Mouse (Mus musculus): ENCODE results near the gene C9orf72. TPM values are rescaled to one million over a fixed set of nuclear protein-coding genes. Genes with fewer than 3 reads are reported as not detected.

C9orf72 gene
- polyA plus RNA-seq, 1 experiment, result 10.2 TPM

- H3K36me3 ChIP-seq (ENCODE audit: control insufficient read depth, insufficient read depth, low read length), result no peaks in the 10 kb centered on the region
- H3K27ac ChIP-seq (ENCODE audit: control insufficient read depth, insufficient read depth, low read depth, low read length), result no peak within 1 kb of the TSS
- 0 out of 2 replicates have a peak, but pooled peaks cover 2% of the 10 kb centered on the region for H3K27me3 ChIP-seq (ENCODE audit: control insufficient read depth, insufficient read depth, low read length)
- no peak for TF ChIP-seq POLR2A (IDR thresholded peaks at IDR 0.05; ENCODE audit: control insufficient read depth, low read depth, low read length)
- H3K4me3 ChIP-seq (ENCODE audit: control insufficient read depth, low read depth, low read length), result no peak within 1 kb of the TSS
- peaks cover 11% of the 10 kb centered on the region for H3K4me1 ChIP-seq (ENCODE audit: control insufficient read depth, insufficient read depth, low read length)
Measured at GRCm38 (mm10) chr4:35151756-35152155, 74.2 kb downstream of the C9orf72 start, which contains the start of gene Ifnk. Gene Ifnk, plus strand, starts transcription at chr4:35152056.

DNA sequence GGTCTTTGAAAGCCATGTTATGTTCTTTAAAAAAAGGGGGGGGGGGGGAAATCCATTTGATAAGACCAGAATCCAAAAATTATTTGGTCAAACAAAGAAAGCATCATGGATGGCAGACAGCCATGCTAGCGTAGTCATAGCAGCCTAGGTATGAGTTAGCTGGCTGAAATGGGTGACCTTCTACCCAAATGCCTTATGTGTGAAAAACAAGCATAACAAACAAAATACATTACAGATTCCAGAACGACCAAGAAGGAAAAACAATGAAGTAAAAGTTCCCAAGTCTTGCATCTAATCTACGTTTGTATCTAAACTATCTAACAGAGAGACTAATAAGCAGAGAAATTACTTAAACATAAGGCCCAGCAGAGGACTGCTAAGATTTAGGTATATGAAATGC is 75.3 kb downstream of the C9orf72 start:
- no peak overlapping the region for H3K4me3 ChIP-seq (ENCODE audit: control insufficient read depth, low read depth, low read length)
- no peak for TF ChIP-seq POLR2A (IDR thresholded peaks at IDR 0.05; ENCODE audit: control insufficient read depth, low read depth, low read length)
- TF ChIP-seq CTCF (IDR thresholded peaks at IDR 0.05; ENCODE audit: control insufficient read depth, insufficient read depth, insufficient replicate concordance, low read depth, low read length), result no peak
- H3K4me1 ChIP-seq (ENCODE audit: control insufficient read depth, insufficient read depth, low read length), result peaks cover 3% of the 10 kb centered on the region; the same call in 1 of the 2 replicates
- H3K36me3 ChIP-seq (ENCODE audit: control insufficient read depth, insufficient read depth, low read length), result no peaks in the 10 kb centered on the region
- H3K27ac ChIP-seq (ENCODE audit: control insufficient read depth, insufficient read depth, low read depth, low read length), result no peak overlapping the region
- H3K27me3 ChIP-seq (ENCODE audit: control insufficient read depth, insufficient read depth, low read length), result no peaks in the 10 kb centered on the region

DNA sequence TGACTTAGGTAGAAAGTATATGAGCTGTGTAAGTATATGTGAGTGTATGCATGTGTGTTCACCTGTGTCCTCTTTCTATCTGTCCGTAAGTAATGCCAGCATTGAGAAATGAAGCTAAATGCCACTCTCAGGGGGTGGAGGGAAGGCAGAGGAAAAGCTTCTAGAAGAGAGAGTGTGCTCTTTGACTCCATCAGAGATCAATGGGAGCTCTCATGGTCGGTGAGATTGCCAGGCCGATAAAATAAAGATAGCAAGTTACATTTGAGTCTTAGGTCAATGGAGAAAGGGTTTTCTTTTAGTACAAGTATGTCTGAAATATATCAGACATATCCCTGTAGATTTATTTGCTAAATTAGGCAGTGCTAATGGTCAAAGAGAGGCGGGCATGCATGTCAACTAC is 77.6 kb downstream of the C9orf72 start:
- Histone ChIP-seq H3K4me3 (ENCODE audit: control insufficient read depth, low read depth, low read length) (no peak overlapping the region), H3K4me1 (ENCODE audit: control insufficient read depth, insufficient read depth, low read length) (no peaks in the 10 kb centered on the region), H3K27ac (ENCODE audit: control insufficient read depth, insufficient read depth, low read depth, low read length) (no peak overlapping the region), H3K36me3 (ENCODE audit: control insufficient read depth, insufficient read depth, low read length) (no peaks in the 10 kb centered on the region), H3K27me3 (ENCODE audit: control insufficient read depth, insufficient read depth, low read length) (no peaks in the 10 kb centered on the region)
- TF ChIP-seq CTCF (IDR thresholded peaks at IDR 0.05; ENCODE audit: control insufficient read depth, insufficient read depth, insufficient replicate concordance, low read depth, low read length) (no peak), POLR2A (IDR thresholded peaks at IDR 0.05; ENCODE audit: control insufficient read depth, low read depth, low read length) (no peak)

- Histone ChIP-seq H3K27ac (ENCODE audit: control insufficient read depth, insufficient read depth, low read depth, low read length) (no peak overlapping the region), H3K27me3 (ENCODE audit: control insufficient read depth, insufficient read depth, low read length) (no peaks in the 10 kb centered on the region), H3K4me1 (ENCODE audit: control insufficient read depth, insufficient read depth, low read length) (no peaks in the 10 kb centered on the region), H3K36me3 (ENCODE audit: control insufficient read depth, insufficient read depth, low read length) (no peaks in the 10 kb centered on the region), H3K4me3 (ENCODE audit: control insufficient read depth, low read depth, low read length) (no peak overlapping the region)
- no peak for TF ChIP-seq CTCF (IDR thresholded peaks at IDR 0.05; ENCODE audit: control insufficient read depth, insufficient read depth, insufficient replicate concordance, low read depth, low read length)
- no peak for TF ChIP-seq POLR2A (IDR thresholded peaks at IDR 0.05; ENCODE audit: control insufficient read depth, low read depth, low read length)
Measured at GRCm38 (mm10) chr4:35146597-35146996, 79.4 kb downstream of the C9orf72 start.

DNA sequence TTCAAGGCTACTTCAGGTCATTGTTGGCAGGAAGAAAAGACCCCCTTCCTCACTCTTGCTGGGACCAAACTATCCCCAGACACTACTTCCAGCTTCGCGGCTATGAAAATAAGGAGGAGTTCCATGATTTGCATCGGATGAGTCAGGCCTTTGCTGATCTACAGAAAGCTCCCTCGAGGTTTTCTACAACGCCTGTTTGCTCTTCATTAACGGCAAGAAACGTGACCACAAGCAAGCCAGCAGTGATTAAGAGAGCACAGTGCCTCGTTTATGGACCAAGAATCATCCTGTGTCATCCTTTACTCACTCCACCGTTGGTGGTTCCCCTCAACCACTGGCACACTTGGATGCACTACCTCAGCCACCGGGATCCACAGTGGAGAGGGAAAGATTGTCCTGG is 80.2 kb downstream of the C9orf72 start:
- TF ChIP-seq POLR2A (IDR thresholded peaks at IDR 0.05; ENCODE audit: control insufficient read depth, low read depth, low read length) (no peak), CTCF (IDR thresholded peaks at IDR 0.05; ENCODE audit: control insufficient read depth, insufficient read depth, insufficient replicate concordance, low read depth, low read length) (no peak)
- H3K4me3 ChIP-seq (ENCODE audit: control insufficient read depth, low read depth, low read length), result no peak overlapping the region
- no peaks in the 10 kb centered on the region for H3K27me3 ChIP-seq (ENCODE audit: control insufficient read depth, insufficient read depth, low read length)
- H3K36me3 ChIP-seq (ENCODE audit: control insufficient read depth, insufficient read depth, low read length), result no peaks in the 10 kb centered on the region
- no peak overlapping the region for H3K27ac ChIP-seq (ENCODE audit: control insufficient read depth, insufficient read depth, low read depth, low read length)
- no peaks in the 10 kb centered on the region for H3K4me1 ChIP-seq (ENCODE audit: control insufficient read depth, insufficient read depth, low read length)

DNA sequence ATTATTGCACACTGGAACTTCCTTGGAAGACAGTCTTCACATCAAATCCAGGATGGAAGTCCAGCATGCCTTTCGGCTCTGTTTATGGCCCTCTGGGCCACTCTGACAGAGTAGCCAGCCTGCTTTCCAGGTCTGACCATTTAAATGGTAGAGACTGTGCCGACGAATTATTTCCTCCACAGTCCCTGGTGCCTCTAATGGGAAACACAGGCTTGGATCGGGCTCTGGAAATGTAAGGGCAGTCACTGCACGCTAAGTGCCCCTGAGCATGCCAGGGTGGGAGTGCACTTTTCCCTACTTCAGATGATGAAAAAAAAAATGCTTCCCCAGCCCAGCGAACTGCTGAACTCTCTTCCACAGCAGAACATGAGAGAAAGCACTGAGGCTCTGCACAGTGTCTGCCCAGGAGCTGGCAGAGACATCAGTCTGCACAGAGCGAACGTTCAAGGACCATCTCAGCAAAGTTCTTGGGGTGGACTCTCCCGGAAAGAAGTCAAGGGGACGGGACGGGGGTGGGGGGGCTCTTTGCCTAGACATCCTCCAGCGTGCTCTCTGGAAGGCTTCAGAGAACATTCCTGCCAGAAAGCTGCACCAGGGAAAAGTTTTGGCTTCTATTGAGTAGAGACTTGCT is 82.4 kb downstream of the C9orf72 start:
- Histone ChIP-seq H3K27me3 (ENCODE audit: control insufficient read depth, insufficient read depth, low read length) (no peaks in the 10 kb centered on the region), H3K4me3 (ENCODE audit: control insufficient read depth, low read depth, low read length) (no peak overlapping the region), H3K36me3 (ENCODE audit: control insufficient read depth, insufficient read depth, low read length) (no peaks in the 10 kb centered on the region), H3K27ac (ENCODE audit: control insufficient read depth, insufficient read depth, low read depth, low read length) (no peak overlapping the region), H3K4me1 (ENCODE audit: control insufficient read depth, insufficient read depth, low read length) (no peaks in the 10 kb centered on the region)
- TF ChIP-seq CTCF (IDR thresholded peaks at IDR 0.05; ENCODE audit: control insufficient read depth, insufficient read depth, insufficient replicate concordance, low read depth, low read length) (no peak), POLR2A (IDR thresholded peaks at IDR 0.05; ENCODE audit: control insufficient read depth, low read depth, low read length) (no peak)

Other genes starting within 250 kb of the C9orf72 start
- not detected in 2 replicates for gene Ifnk, start 74.1 kb downstream of the C9orf72 start, polyA plus RNA-seq (2012; rRNA removed)
- 1.3 and 1.4 TPM in 2 replicates for gene Mob3b, start 68.7 kb downstream of the C9orf72 start, polyA plus RNA-seq (2012; rRNA removed)

Data from testis, adult 2 months (tissue).